Mouse (Mus musculus) T-helper 17 cell (primary cell): ENCODE data around the gene Tmie.

ENCODE experiments used
- in situ Hi-C, 2 experiments: fragments of 300-600 bp; cut with MboI, MseI; formaldehyde crosslinking; loops; 1 replicate in 1 of 2; 2 replicates in 1 of 2; pipeline ENCODE4 v1.15.1; 2025; ENCODE audit warnings: high pct_unique_total_duplicates in 2 of 2

Gene Tmie

DNA sequence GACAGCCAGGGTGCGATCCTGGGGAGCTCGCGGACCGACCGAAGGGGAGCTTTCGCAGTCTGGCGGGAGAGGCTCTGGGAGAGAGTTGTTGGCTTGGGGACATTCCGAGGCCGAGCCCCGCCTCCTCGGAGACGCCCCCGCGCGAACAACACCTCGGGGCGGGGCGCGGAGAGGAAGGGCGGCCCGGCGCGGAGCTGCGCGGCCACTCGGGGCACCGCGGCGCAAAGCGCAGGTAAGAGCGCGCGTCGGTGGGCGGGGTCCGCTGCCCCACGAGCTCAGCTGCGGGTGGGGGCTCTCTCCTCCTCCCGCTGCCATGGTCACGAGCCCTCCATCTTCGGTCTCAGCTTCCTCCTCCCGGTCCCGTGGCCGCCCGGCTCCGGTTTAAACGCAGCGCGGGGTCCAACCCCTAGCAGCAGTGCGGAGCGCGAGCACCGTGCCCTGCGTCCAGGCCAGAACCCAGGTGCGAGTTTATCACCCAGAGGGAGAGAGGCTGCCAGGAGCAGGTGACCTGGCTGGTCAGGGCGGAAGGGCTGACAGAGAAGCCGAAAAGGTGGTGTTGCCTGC, at the start of gene Tmie:
Gene Tmie, minus strand, starts transcription at position 116 of the 564 bp plus-strand sequence.
- in situ Hi-C loops, result no loop called here

DNA sequence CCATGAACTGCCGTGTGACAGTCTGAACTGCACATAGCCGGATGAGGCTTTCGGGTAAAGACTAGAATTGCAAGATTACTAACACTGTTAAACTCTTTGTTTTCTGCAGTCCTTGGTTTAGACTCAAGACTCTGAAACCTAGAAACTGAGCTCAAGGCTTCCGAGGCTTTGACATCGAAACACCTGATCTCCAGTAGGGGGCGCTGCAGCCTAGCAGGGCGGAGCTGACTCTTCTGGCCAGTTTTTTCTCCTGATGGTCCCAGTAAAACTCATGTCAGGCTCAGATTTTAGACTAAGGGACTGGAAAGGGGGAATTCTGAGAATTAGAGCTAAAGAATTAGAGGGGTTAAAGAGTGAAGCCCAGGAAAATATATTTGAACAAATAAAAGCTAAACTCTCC, 42.8 kb upstream of the Tmie start:
- in situ Hi-C loops, result loop anchor here in 1 of 2 experiments (25.0 kb wide), 1 partner anchor 1860 kb away; the partner anchor contains the start of genes Atrip and Trex1

DNA sequence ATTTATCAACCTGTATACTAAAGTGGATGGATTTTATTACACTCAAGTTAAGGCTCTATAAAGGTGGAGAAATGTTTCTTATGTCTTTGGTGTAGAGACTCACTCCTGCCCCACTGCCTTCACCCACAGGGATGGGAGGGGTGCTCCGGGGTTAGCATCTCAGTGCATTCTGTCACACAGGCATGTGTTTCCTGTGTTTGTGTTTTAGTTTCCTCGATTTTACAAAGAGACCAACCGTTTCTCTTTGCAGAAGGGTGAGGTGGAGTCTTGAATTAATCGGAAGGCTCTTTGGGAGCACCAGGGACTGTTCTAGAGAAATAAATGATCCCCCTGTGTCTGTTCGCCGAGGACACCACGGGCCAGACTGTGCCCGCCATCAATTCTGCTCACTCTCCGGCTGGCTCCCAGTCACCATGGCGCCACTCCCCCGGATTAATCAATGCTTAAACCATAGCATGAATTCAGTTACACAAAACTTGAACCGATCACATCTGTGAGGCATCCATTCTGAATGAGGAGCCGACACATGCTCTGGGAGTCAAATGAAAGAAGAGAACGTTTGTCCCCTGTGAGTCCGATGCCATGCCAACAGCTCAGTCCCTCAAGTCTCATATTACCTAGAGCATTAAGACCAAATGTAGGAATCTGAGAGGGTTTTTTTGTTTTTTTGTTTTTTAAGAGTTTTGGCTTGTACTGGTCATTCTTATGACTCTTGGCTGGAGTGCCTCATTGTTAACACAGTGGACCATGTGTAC, 40.9 kb upstream of the Tmie start:
- in situ Hi-C loops, result loop anchor here in 1 of 2 experiments (25.0 kb wide), 1 partner anchor 1859 kb away; the partner anchor contains the start of genes Atrip and Trex1

DNA sequence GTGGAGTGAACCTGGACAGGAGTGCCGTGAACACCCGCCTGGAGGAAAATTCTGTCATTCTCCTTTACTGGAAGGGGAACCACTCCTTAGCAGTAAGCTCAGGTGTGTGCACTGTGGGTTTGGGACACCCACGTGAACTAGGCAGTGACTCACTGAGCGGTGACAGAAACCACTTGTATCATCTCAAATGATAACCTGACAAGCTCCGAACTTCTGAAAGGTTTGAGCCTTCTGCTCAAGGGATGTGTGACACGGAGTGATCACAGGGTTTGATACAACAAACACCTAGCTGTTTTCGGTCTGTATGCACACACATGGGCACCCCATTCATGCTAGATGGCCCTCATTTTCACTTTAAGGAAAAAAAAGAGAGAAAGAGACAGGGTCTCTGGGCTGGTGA, 36.9 kb upstream of the Tmie start, which contains the start of gene Fam240a:
Gene Fam240a, minus strand, starts transcription at position 76 of the 400 bp plus-strand sequence.
- in situ Hi-C loops, result loop anchor here in 1 of 2 experiments (25.0 kb wide), 1 partner anchor 1854 kb away; the partner anchor contains the start of genes Atrip and Trex1

DNA sequence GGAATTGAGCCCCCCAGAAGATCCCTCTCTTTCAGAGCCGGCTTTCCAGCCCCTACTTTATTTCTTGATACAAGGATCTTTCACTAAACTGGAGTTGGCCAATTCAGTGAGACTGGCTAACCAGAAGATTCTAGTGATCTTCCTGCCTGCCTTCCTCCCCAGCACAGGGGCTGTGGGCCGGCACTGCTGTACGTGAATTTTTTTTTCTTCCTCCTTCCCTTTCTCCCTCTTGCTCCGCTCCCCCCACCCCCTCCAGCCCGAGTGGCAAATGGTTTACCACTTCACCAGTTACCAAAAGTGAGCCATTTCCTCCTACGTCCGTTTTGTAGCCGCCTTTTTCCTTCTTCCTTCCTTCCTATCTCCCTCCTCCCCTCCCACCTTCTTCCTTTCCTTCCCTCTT, 35.6 kb upstream of the Tmie start:
- in situ Hi-C loops, result loop anchor here in 1 of 2 experiments (25.0 kb wide), 1 partner anchor 1853 kb away; the partner anchor contains the start of genes Atrip and Trex1

DNA sequence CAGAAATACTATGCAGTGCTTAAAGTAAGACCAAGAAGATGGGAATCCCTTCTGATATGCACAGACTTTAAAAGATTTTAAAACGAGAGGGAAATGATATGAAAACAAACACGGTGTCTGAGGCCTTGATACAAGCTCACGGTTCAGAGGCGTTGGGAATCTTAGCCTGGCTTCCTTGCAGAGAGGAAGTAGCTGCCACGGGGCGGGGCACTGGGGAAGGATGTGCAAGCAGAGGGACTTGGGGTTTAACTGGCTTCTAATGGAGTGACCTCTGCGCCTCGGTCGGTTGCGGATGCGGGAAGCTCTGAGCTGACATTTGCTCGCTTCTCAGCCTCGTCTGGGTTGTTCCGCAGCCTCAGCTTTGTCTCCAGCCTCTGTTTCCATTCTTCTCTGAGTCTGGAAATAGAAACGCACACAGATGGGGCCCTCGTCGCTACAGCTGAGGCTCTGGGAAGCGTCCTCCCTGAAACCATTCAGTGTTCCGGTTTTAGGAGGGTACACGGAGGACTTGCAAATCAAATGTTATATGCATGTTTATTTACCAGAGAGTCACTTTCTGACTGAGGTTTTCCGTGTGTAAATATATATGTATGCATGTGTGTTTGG, 34.8 kb upstream of the Tmie start:
- in situ Hi-C loops, result loop anchor here in 1 of 2 experiments (25.0 kb wide), 1 partner anchor 1852 kb away; the partner anchor contains the start of genes Atrip and Trex1

DNA sequence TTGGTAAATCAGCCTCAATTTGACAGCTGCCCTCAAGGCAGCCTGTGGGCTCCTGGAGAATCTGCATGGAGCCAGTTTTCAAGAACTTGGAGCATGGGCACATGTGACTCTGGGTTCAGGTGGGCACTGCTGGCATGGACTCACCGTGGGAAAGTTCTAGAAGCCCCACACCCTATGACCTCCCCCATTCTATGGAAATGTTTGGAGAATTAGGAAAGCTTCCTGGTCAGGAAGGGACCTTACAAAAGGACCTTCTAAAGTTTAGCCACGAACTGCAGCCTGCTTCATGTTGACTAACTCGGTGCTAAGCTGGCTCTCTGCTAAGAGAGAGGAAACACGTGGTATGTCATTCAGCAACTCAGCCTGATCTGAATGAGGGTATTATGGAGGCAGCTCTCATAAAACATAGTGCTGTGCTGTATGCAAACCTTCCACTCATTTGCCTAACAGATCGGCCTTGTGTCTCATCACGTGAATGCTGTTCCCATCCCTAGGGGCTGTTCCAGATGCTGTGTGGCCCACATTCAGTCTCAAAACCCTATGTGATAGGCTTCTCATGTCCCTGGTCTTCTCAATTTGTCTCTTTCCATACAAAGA, 29.6 kb upstream of the Tmie start:
- in situ Hi-C loops, result loop anchor here in 1 of 2 experiments (25.0 kb wide), 1 partner anchor 1847 kb away; the partner anchor contains the start of genes Atrip and Trex1

DNA sequence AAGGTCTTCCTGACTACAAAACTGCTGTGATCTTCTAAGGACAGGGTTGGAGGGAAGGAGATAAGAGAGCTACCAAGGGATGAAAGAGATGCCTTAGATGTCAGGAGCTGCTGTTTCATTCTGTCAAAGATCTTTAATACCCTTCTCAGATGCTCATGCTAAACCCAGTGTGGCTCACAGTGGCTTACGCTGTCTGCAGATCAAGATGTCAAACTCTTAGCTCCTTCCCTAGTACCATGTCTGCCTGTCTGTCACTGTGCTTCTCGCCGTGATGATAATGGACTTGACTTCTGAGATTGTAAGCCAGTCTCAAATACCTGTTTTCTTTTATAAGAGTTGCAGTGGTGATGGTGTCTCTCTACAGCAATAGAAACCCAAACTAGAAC, 28.7 kb upstream of the Tmie start:
- in situ Hi-C loops, result loop anchor here in 1 of 2 experiments (25.0 kb wide), 1 partner anchor 1846 kb away; the partner anchor contains the start of genes Atrip and Trex1

DNA sequence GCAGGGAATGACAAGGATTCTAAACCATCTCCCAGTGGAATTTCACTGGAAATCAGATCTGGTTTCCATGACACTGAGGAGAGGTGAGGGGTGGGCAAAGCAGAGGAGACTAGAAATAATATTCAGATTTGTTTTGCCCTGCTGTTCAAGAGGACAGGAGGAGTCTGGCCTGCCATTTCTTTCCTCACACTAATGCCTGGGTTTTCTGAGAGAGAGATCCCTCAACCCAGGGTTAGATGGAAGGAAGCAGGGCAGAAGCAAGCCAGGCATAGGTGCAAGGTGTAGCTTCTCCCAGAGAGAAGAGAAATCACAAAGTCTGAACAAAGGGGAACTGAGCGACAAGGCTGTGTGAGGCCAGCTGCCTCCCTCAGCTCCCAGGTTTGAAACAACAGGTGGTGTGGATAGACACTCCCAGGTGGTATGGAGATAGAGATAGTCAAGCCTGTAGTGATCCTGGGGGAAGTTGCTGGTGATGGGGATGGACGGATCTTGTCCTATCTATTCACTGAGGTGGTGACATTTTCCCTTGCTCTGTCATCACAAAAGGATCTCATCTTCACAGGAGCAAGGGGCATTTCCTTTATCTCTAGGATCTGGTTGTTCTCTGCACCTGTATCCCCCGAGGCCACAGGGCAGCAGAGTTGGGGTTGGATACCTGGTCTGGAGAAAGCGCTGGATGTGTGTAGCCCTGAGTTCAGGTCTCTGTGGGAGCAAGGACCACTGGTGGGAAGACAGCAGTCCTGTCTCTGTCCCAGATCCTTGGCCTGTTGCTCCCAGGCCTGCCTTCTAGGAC, 28.1 kb upstream of the Tmie start:
- in situ Hi-C loops, result loop anchor here in 1 of 2 experiments (25.0 kb wide), 1 partner anchor 1846 kb away; the partner anchor contains the start of genes Atrip and Trex1

DNA sequence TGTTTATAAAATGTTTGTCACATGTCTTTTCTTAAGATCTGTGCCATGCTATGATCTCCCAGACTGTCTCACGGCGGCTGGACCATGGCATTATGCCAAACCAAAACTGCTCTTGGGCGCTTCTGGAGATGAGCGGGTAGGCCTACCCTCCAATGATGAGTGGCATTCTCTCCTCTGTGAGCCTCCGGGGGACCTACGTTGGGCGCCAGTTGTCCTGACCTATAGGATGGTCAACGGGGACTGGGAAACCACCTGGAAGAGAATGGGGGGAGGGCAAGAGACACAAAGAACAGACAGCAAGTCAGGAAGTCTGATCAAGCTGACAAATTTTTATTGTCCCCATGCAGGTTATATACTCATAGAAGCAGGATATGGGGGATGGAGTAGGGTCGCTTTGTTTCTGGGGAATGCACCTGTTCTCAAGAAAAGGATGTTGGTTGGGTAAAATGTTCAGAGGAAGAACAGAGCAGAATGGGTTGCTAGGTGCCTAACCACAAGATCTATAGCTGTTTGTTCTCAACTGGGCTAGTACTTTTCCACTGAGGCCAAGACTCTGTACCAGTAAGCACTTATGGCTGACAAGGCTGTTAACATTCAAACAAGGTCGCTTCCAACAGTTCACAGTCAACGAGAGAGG, 27.4 kb upstream of the Tmie start:
- in situ Hi-C loops, result loop anchor here in 1 of 2 experiments (25.0 kb wide), 1 partner anchor 1845 kb away; the partner anchor contains the start of genes Atrip and Trex1

DNA sequence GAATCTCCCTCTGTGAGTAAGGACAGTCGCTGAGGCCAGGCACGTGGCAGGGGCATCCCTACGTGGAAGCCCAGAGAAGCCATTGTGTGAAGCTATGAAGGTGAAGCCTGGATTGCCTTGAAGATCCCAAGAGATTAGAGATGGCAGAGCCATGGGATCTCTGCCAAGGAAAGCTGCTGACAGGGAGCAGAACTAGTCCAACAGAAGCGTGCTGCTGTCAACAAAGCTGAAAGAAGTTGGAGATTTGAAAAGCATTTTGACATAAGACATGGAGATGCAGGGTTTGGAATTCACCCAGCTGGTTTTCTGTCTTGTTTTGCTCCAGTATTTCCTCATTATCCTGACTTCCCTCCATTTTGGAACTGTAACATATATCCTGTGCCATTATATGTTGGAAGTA, 22.4 kb upstream of the Tmie start:
- in situ Hi-C loops, result loop anchor here in 1 of 2 experiments (25.0 kb wide), 1 partner anchor 1840 kb away; the partner anchor contains the start of genes Atrip and Trex1

DNA sequence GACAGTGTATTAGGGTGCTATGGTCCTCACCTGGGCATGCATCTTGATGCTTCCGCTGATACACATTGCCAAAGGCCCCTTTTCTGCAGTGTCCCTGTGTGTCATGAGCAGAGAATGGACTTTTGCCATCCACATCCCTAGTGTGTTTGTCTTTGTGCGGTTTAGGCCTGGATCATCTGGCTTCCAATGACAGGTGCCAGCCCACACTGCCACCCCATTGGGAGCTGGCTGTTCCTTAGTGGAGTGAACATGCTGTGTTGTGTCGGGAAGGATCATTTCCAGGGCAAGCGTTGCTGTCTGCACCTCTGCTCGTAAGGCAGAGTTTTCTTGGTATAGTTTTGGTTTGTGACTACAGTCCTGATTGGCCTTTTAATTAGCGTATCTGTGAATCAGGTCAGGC, 21.3 kb upstream of the Tmie start:
- in situ Hi-C loops, result loop anchor here in 1 of 2 experiments (25.0 kb wide), 1 partner anchor 1839 kb away; the partner anchor contains the start of genes Atrip and Trex1

DNA sequence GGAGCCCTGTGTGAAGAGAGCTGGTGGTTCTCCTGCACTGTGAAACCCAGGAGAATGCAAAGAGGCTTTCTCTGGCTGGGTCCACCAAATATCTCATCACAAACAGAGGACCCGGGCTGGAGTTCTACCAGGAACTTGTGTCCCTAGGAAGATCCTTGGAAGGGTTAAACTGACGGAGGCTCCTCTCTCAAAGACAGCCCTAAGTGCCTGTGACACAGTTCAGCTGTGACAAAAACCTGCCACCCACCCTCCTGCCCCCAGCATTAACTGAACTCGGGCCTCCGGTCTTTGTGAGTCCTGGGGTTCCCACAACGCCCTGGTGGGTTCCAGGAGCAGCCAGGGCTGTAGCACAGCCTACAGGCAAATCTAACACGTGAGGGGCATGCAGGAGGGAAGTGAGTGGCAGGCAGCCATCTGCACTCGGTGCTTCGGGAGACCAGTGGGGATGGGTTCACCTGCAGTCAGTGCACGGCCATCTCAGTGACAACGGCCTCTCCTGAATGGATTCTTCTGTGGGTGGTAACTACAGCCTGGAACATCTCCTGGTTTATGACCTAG, 19.6 kb upstream of the Tmie start:
- in situ Hi-C loops, result loop anchor here in 1 of 2 experiments (25.0 kb wide), 1 partner anchor 1837 kb away; the partner anchor contains the start of genes Atrip and Trex1

DNA sequence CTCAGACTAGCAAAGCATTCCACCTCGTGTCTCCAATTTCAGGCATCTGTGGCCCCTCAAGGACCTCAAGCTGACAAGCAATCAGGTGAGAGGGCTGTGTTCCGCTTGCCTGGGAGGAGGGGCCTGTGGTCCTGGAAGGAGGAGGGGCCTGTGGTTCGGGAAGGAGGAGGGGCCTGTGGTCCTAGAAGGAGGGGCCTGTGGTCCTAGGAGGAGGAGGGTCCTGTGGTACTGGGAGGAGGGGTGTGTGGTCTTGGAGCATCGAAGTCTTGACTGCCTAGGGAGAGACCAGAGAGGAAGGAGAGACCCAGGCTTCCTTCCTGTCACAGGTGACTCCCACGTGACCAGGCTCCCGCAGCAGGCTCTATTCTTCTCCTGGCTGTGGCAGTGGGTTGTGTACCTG, 16.7 kb upstream of the Tmie start:
- in situ Hi-C loops, result no loop called here

DNA sequence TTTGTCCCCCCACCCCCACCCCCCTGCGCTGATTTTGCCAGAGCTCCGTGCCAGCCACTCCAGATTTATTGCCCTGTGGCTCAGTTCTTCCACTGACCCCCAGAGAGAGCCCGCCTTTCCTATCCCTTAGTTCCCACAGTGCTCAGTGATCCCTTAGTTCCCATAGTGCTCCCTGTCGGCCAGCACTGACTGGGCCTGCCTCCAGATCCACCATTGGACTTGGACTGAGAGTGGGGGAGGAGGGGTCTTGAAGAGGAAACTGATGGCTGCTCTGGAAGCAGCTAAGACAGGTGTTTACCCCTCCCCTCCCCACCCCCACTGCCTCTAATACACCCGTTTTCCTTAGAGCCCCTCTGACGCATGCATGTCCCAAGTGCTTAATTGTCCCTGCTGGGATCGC, 16.1 kb upstream of the Tmie start:
- in situ Hi-C loops, result no loop called here

DNA sequence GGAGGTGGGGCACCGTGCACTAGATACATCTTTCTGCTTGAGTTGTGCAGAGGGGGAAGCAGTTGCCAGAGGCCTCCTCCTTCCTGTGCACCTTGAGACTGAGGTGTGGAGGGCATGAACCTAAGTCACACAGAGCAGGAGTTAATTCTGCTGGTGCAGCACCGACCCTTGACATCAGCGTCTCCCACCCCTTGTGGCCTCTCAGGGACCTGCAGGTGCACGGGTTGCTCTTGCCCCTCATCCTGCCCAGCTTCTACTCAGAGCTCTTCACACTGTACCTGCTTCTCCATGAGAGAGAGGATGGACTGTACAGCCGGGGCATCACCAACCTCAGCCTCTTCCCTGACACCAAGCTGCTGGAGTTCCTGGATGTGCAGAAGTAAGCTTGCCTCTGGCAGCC, 15.6 kb upstream of the Tmie start:
- in situ Hi-C loops, result no loop called here

DNA sequence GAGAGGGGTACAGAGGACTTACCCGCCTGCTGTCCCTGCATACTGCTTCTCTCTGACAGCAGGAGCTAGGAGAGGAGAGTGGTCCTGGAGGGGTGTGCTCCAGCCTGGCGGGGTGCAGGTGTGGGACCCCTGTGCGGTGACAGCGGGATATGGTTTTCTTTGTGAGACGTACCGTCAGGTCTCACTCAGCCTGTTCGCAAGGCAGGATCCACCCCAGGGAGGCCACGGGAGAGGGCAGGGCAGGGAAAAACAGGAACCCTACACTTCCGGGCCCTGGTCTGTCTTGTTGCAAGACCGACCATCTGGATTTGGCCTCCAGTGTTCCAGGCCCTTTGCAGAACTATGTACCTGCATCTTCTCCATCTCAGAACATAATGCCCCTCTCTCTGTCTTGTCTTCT, 13.5 kb upstream of the Tmie start:
- in situ Hi-C loops, result no loop called here

DNA sequence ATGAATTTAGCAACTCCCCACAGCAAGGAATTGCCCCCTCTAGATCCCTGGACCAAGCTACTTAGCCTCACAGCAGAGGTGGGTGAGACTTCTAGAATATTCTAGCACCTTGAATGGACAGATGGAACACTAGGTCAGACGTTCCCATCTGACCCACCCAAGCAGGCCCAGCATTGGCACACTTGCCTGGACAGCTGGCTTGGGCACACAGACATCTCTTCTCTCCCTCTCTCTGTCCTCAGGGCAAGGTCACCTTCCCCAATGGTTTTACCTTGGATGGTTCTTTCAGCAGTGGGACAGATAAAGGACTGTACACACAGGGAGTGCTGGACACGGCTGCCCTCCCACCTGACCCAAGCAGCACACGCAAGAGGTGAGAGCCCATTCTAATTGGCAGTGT, 12.6 kb upstream of the Tmie start:
- in situ Hi-C loops, result no loop called here

DNA sequence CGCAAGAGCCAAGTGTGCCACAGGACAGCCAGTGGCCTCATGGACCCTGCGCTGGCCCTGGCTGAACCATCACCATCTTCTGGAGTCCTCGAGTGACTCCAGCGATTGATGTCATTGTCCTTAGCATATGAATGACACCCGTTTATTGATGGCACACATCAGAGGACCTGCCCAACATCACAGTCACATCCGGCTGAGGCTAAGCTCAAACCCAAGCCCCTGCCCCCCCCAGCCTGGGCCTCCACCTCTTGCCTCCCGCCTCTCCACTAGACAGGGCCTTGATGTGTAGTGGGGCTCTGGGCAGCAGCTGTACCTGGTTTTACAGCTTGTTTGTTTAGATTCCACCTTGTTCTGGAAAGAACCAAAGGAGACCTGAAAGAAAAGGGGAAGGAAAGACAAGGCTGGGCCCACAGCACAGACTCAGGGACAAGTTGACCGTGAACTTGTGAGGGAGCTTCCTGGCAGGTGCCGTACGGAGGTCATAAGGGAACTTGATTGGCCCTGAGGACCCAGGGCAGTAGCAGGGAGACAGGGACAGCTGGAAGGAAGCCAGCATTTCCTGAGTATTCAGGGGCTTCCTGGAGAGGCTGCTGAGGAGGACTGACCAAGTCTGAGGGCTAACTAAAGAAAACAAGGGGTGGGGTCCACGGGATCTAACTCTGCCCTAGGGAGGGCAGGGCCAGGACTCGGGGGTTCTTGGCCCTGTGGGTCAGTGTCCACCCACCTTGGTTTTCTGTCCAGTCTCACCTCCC, 11.3 kb upstream of the Tmie start:
- in situ Hi-C loops, result no loop called here
